Mouse (Mus musculus) MEL (cell line): ENCODE data around the gene Gpr158. TPM values are rescaled to one million over a fixed set of nuclear protein-coding genes. Genes with fewer than 3 reads are reported as not detected.

Source experiments
- DNase-seq: peaks from one replicate; pipeline ENCODE4 v3.0.0; 2011; ENCODE audit warnings: low read depth, low spot score
- H3K27ac ChIP-seq: 2 replicates; pipeline ENCODE4 v1.5.1; 2012; ENCODE audit warnings: low read depth, mild to moderate bottlenecking, control low read depth, low read length, moderate library complexity; ENCODE audit not compliant: control insufficient read depth
- H3K27me3 ChIP-seq, 2 experiments: fragments of 150-350 bp in 1 of 2; sonication (generic) in 1 of 2; 2 replicates each; pipeline ENCODE4 v1.6.1; 2012; ENCODE audit warnings: low read length in 2 of 2, mild to moderate bottlenecking in 2 of 2, improper control_type of control experiment in 1 of 2, moderate library complexity in 1 of 2; ENCODE audit not compliant: insufficient read depth in 2 of 2, control insufficient read depth in 1 of 2
- H3K36me3 ChIP-seq, 2 experiments: 2 replicates each; pipeline ENCODE4 v1.6.1; 2012 to 2014; ENCODE audit warnings: low read length in 2 of 2, improper control_type of control experiment in 1 of 2, inconsistent platforms in 1 of 2, mild to moderate bottlenecking in 1 of 2; ENCODE audit not compliant: insufficient read depth in 2 of 2, control insufficient read depth in 1 of 2
- H3K4me1 ChIP-seq, 2 experiments: fragments of 150-350 bp in 1 of 2; sonication (generic) in 1 of 2; 2 replicates each; pipeline ENCODE4 v1.6.1; 2012; ENCODE audit warnings: low read length in 2 of 2, improper control_type of control experiment in 1 of 2, mild to moderate bottlenecking in 1 of 2; ENCODE audit not compliant: insufficient read depth in 2 of 2, control insufficient read depth in 1 of 2
- H3K4me3 ChIP-seq, 2 experiments: fragments of 150-350 bp in 1 of 2; sonication (generic) in 1 of 2; 2 replicates each; pipeline ENCODE4 v1.5.1; 2012; ENCODE audit warnings: low read depth in 2 of 2, low read length in 2 of 2, mild to moderate bottlenecking in 2 of 2, moderate library complexity in 2 of 2, control low read depth in 1 of 2, improper control_type of control experiment in 1 of 2; ENCODE audit not compliant: control insufficient read depth in 1 of 2, insufficient read depth in 1 of 2
- H3K79me2 ChIP-seq: 2 replicates; pipeline ENCODE4 v1.6.1; 2012; ENCODE audit warnings: mild to moderate bottlenecking, low read length, moderate library complexity; ENCODE audit not compliant: control insufficient read depth, poor library complexity, insufficient read depth
- H3K9ac ChIP-seq: 2 replicates; pipeline ENCODE4 v1.6.1; 2012; ENCODE audit warnings: low read depth, mild to moderate bottlenecking, control low read depth, low read length, moderate library complexity; ENCODE audit not compliant: control insufficient read depth, poor library complexity, severe bottlenecking
- H3K9me3 ChIP-seq: fragments of 150-350 bp; sonication (generic); replicated peaks from 2 replicates; pipeline ENCODE4 v1.6.1; 2012; ENCODE audit warnings: mild to moderate bottlenecking, low read length, improper control_type of control experiment, moderate library complexity; ENCODE audit not compliant: insufficient read depth
- E2F4 ChIP-seq: IDR thresholded peaks from 2 replicates; pipeline ENCODE4 v1.6.1; 2011; ENCODE audit warnings: low read depth, low read length, improper control_type of control experiment, borderline replicate concordance
- ELF1 ChIP-seq: IDR thresholded peaks from 2 replicates; pipeline ENCODE4 v1.6.1; 2014; ENCODE audit warnings: low read depth, mild to moderate bottlenecking, inconsistent platforms, low read length, improper control_type of control experiment, moderate library complexity
- ETS1 ChIP-seq: IDR thresholded peaks from 2 replicates; pipeline ENCODE4 v1.6.1; 2012; ENCODE audit warnings: low read depth, mild to moderate bottlenecking, inconsistent platforms, low read length, improper control_type of control experiment, moderate library complexity
- GABPA ChIP-seq: IDR thresholded peaks from 2 replicates; pipeline ENCODE4 v1.6.1; 2012; ENCODE audit warnings: low read depth, mild to moderate bottlenecking, inconsistent platforms, low read length, improper control_type of control experiment, moderate library complexity
- GATA1 ChIP-seq: IDR thresholded peaks from 2 replicates; pipeline ENCODE4 v1.6.1; 2011; ENCODE audit warnings: low read depth, low read length, improper control_type of control experiment
- JUND ChIP-seq: IDR thresholded peaks from 2 replicates; pipeline ENCODE4 v1.6.1; 2011; ENCODE audit warnings: low read depth, mild to moderate bottlenecking, improper control_type of control experiment, low read length
- KAT2A ChIP-seq: conservative IDR thresholded peaks from 2 replicates; pipeline ENCODE4 v1.6.1; 2012; ENCODE audit warnings: low read depth, low read length, improper control_type of control experiment, inconsistent platforms
- MAFK ChIP-seq: IDR thresholded peaks from 2 replicates; pipeline ENCODE4 v1.6.1; 2011; ENCODE audit warnings: low read depth, mild to moderate bottlenecking, low read length, improper control_type of control experiment, borderline replicate concordance
- MAZ ChIP-seq: IDR thresholded peaks from 2 replicates; pipeline ENCODE4 v1.6.1; 2012; ENCODE audit warnings: low read depth, mild to moderate bottlenecking, inconsistent platforms, low read length, improper control_type of control experiment
- MXI1 ChIP-seq: IDR thresholded peaks from 2 replicates; pipeline ENCODE4 v1.6.1; 2011; ENCODE audit warnings: mild to moderate bottlenecking, low read depth, low read length, improper control_type of control experiment
- MYB ChIP-seq: IDR thresholded peaks from 2 replicates; pipeline ENCODE4 v1.6.1; 2011; ENCODE audit warnings: mild to moderate bottlenecking, low read depth, low read length, improper control_type of control experiment
- MYC ChIP-seq: IDR thresholded peaks from 2 replicates; pipeline ENCODE4 v1.6.1; 2011; ENCODE audit warnings: low read depth, mild to moderate bottlenecking, low read length, improper control_type of control experiment, moderate library complexity
- NELFE ChIP-seq: IDR thresholded peaks from 2 replicates; pipeline ENCODE4 v1.6.1; 2011; ENCODE audit warnings: low read depth, low read length, improper control_type of control experiment
- NRF1 ChIP-seq: IDR thresholded peaks from 2 replicates; pipeline ENCODE4 v1.6.1; 2014; ENCODE audit warnings: low read depth, mild to moderate bottlenecking, inconsistent platforms, low read length, improper control_type of control experiment, moderate library complexity; ENCODE audit not compliant: poor library complexity, insufficient read depth, severe bottlenecking
- POLR2A ChIP-seq, 2 experiments: IDR thresholded peaks; 2 replicates each; pipeline ENCODE4 v1.6.1; 2011 to 2012; ENCODE audit warnings: low read length in 2 of 2, mild to moderate bottlenecking in 2 of 2, control low read depth in 1 of 2, improper control_type of control experiment in 1 of 2, low read depth in 1 of 2, moderate library complexity in 1 of 2; ENCODE audit not compliant: control insufficient read depth in 1 of 2, insufficient read depth in 1 of 2, poor library complexity in 1 of 2
- POLR2AphosphoS2 ChIP-seq: IDR thresholded peaks from 2 replicates; pipeline ENCODE4 v1.6.1; 2011; ENCODE audit warnings: low read length, improper control_type of control experiment
- RCOR1 ChIP-seq: IDR thresholded peaks from 2 replicates; pipeline ENCODE4 v1.6.1; 2012; ENCODE audit warnings: low read depth, mild to moderate bottlenecking, inconsistent platforms, low read length, improper control_type of control experiment
- SIN3A ChIP-seq: IDR thresholded peaks from 2 replicates; pipeline ENCODE4 v1.6.1; 2012; ENCODE audit warnings: low read length, improper control_type of control experiment, inconsistent platforms
- SMC3 ChIP-seq: IDR thresholded peaks from 2 replicates; pipeline ENCODE4 v1.6.1; 2011; ENCODE audit warnings: low read depth, low read length, improper control_type of control experiment
- TAL1 ChIP-seq: IDR thresholded peaks from 2 replicates; pipeline ENCODE4 v1.6.1; 2012; ENCODE audit warnings: mild to moderate bottlenecking, inconsistent platforms, low read length, moderate library complexity, mixed read lengths
- TBP ChIP-seq: IDR thresholded peaks from 2 replicates; pipeline ENCODE4 v1.8.0; 2011; ENCODE audit warnings: low read depth, low read length, improper control_type of control experiment
- TCF12 ChIP-seq: IDR thresholded peaks from 2 replicates; pipeline ENCODE4 v1.6.1; 2014; ENCODE audit warnings: low read depth, mild to moderate bottlenecking, inconsistent platforms, low read length, improper control_type of control experiment, moderate library complexity
- UBTF ChIP-seq: IDR thresholded peaks from 2 replicates; pipeline ENCODE4 v1.6.1; 2012; ENCODE audit warnings: low read depth, mild to moderate bottlenecking, inconsistent platforms, low read length, improper control_type of control experiment, moderate library complexity, borderline replicate concordance; ENCODE audit not compliant: insufficient read depth
- ZKSCAN1 ChIP-seq: IDR thresholded peaks from 2 replicates; pipeline ENCODE4 v1.6.1; 2012; ENCODE audit warnings: low read depth, mild to moderate bottlenecking, inconsistent platforms, low read length, improper control_type of control experiment, moderate library complexity
- ZNF384 ChIP-seq: IDR thresholded peaks from 2 replicates; pipeline ENCODE4 v1.6.1; 2012; ENCODE audit warnings: low read depth, mild to moderate bottlenecking, inconsistent platforms, low read length, improper control_type of control experiment
- polyA plus RNA-seq, 2 experiments: library from polyadenylated mRNA; stranded (reverse) in 1 of 2; unstranded in 1 of 2; fragments of >175 nt in 1 of 2; fragments of >200 nt in 1 of 2; gene quantifications; 2 replicates each; pipeline versions ENCODE4 v1.2.1 to v1.2.4; 2012; ENCODE audit warnings: low replicate concordance in 2 of 2, low read depth in 1 of 2; ENCODE audit not compliant: insufficient read length in 2 of 2, insufficient read depth in 1 of 2, missing spikeins in 1 of 2
- total RNA-seq: library from RNA; depleted of rRNA; stranded (reverse); fragments of 300-350 nt; gene quantifications from 2 replicates; pipeline ENCODE4 v1.2.3, GENCODE M21; 2012

Gene Gpr158
- total and polyA plus RNA-seq, 3 experiments, result not detected

- Histone ChIP-seq H3K36me3 (no peaks in the 10 kb centered on the region), H3K4me3 (no peak overlapping the region), H3K27me3 (no peaks in the 10 kb centered on the region), H3K4me1 (no peaks in the 10 kb centered on the region), H3K9me3 (no peaks in the 10 kb centered on the region)
- TF ChIP-seq GABPA (no peak), ZKSCAN1 (no peak), JUND (no peak), GATA1 (no peak), SIN3A (no peak), MAFK (no peak), MYB (no peak), SMC3 (no peak), ZNF384 (no peak)
- TF ChIP-seq, all 39 proteins: peak for 0
- Histone ChIP-seq H3K9ac (no peak overlapping the region), H3K79me2 (no peaks in the 10 kb centered on the region), H3K27ac (no peak overlapping the region)
- no peak for DNase-seq
These were observed 41.5 kb downstream of the Gpr158 start for GRCm38 (mm10) chr2:21408821-21409220.

DNA sequence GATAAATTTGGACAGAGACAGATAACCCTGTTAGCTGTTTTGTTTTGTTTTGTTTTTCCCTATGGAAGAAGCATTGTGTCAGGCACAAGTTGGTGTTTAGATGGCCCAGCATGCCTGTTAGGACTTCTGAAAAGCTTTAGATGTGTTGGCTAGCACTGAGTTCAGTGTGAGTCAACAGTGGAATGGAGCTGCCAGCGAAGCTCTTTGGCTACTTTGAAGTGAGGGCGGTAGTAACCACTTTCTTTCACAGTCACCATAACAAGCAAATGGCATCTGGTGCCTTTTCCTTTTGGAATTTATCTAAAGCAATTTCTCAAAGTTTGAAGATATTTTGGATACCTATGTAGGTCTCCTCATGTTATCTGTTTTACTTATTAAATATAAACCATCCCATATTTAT lies 62.9 kb downstream of the Gpr158 start:
- H3K27ac ChIP-seq, result no peak overlapping the region
- no peak for DNase-seq
- H3K9ac ChIP-seq, result no peak overlapping the region
- H3K4me1 ChIP-seq, result no peaks in the 10 kb centered on the region
- H3K27me3 ChIP-seq, result no peaks in the 10 kb centered on the region
- no peaks in the 10 kb centered on the region for H3K79me2 ChIP-seq
- TF ChIP-seq NELFE (no peak), MYB (no peak), TBP (no peak), MAZ (no peak), MXI1 (no peak), UBTF (no peak), POLR2AphosphoS2 (no peak), RCOR1 (no peak), MAFK (no peak)
- no peak overlapping the region for H3K4me3 ChIP-seq
- H3K36me3 ChIP-seq, result no peaks in the 10 kb centered on the region
- H3K9me3 ChIP-seq, result no peaks in the 10 kb centered on the region

DNA sequence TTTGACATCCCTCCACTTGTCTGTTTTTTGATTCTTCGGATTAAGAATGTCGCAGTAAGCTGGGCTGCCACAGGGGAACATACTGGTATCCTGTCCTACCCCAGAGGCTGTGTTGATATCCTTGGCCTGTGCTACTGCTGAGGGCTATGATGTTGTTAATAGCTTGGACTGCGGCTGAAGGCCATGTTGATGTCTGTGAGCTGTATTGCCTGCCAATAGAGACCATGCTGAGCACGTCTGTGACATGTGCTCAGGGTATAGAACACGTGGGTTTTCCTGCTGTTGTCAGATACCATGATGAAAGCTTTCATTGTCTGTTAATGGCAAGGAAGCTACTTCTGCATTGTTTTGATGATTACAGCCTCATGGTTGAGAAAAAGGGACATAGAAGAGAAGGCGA lies 63.8 kb downstream of the Gpr158 start:
- Histone ChIP-seq H3K4me1 (no peaks in the 10 kb centered on the region), H3K9ac (no peak overlapping the region), H3K9me3 (no peaks in the 10 kb centered on the region)
- TF ChIP-seq E2F4 (no peak), ZNF384 (no peak), POLR2A (IDR thresholded peaks at IDR 0.05; ENCODE audit: control insufficient read depth in 1 of 2, insufficient read depth in 1 of 2, low read depth in 1 of 2, low read length in 2 of 2, poor library complexity in 1 of 2) (no peak), RCOR1 (no peak), MAFK (no peak), MYC (no peak), TAL1 (no peak), TBP (no peak), TCF12 (no peak), KAT2A (no peak), NRF1 (no peak), ELF1 (no peak), ETS1 (no peak)
- TF ChIP-seq, all 39 proteins: peak for 0
- DNase-seq, result no peak
- H3K36me3 ChIP-seq, result no peaks in the 10 kb centered on the region
- no peak overlapping the region for H3K4me3 ChIP-seq
- H3K79me2 ChIP-seq, result no peaks in the 10 kb centered on the region
- H3K27me3 ChIP-seq, result no peaks in the 10 kb centered on the region
- no peak overlapping the region for H3K27ac ChIP-seq
